ENCODE assay signal across 9 mouse cellular contexts in the genomic region with DNA sequence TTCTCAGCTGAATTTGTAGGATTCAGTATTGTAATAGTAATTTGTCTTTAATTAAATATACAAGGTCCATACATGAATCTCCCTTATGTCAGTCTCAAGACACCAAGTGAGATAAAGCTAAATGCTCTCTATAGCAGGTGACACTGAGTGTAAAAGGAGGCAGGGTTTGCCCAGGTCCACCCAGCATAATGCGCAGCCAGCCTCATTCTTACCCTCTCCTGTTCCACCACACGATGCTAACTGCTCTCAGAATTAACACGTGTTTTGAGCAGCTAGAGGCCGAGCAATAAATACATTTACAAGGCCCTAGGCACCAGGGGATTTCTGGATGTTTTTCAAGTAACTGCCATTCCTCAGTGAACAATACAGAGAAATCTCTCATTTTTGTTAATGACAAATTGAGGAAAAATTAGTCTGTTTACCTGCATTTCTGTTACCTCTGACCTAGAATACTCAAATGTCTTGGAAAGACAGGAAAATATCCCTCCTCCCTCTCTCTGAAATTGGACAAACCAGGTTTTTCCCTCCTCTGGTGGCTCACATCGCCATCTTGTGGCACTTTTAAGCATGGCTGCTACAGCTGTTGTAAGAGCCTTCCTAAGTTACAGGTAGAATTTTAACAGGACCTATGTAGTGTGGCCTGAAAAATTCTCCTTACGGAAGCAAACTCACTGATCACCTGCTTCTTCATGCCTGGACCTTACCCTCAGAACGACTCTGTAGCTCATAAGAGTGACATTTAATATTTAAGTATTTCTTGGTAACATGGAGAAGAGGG. TPM values are rescaled to one million over a fixed set of nuclear protein-coding genes. Genes with fewer than 3 reads are reported as not detected.
DNase-seq lines count a peak whose midpoint lies in the region; ATAC-seq and TF ChIP-seq lines count a peak whose summit lies in the region.
"Had no signal": no experiment of that assay in that cellular context is flagged by ENCODE, and none has a peak within 500 bp of the region (broad histone marks: within the 10 kb centered on the region; RNA-seq: fewer than 3 reads in every experiment).

No protein-coding gene starts in this region.

- H3K36me3 ChIP-seq in forebrain, embryonic 16.5 days (ENCODE audit: control insufficient read depth, insufficient read depth), result no peaks in the 10 kb centered on the region
- no peaks in the 10 kb centered on the region for H3K36me3 ChIP-seq in limb, embryonic 11.5 days (ENCODE audit: control insufficient read depth, insufficient read depth, low read length)
- H3K36me3 ChIP-seq in neural tube, embryonic 14.5 days (ENCODE audit: control insufficient read depth, insufficient read depth, low read length), result no peaks in the 10 kb centered on the region
- no peaks in the 10 kb centered on the region for H3K36me3 ChIP-seq in thymus, adult 2 months (ENCODE audit: control insufficient read depth, insufficient read depth, low read length)
- H3K36me3 ChIP-seq: embryonic facial prominence, embryonic 15.5 days had no signal

- H3K27ac ChIP-seq in forebrain, embryonic 16.5 days (ENCODE audit: low read length), result peak overlapping the region; percentile 28; the same call in 1 of the 2 replicates
- H3K27ac ChIP-seq in limb, embryonic 11.5 days (replicated peaks; ENCODE audit: low read depth, low read length), result no peak overlapping the region
- H3K27ac ChIP-seq in neural tube, embryonic 14.5 days (ENCODE audit: low read depth, low read length), result no peak overlapping the region
- H3K27ac ChIP-seq in thymus, adult 2 months (ENCODE audit: control insufficient read depth, insufficient read depth, low read length), result no peak overlapping the region
- H3K27ac ChIP-seq: embryonic facial prominence, embryonic 15.5 days had no signal

- H3K4me1 ChIP-seq in forebrain, embryonic 16.5 days (replicated peaks; ENCODE audit: control insufficient read depth, insufficient read depth, low read length), result no peaks in the 10 kb centered on the region
- H3K4me1 ChIP-seq in limb, embryonic 11.5 days (ENCODE audit: control insufficient read depth, insufficient read depth, low read length), result no peaks in the 10 kb centered on the region
- H3K4me1 ChIP-seq in neural tube, embryonic 14.5 days (ENCODE audit: control insufficient read depth, insufficient read depth, low read length), result no peaks in the 10 kb centered on the region
- no peaks in the 10 kb centered on the region for H3K4me1 ChIP-seq in thymus, adult 2 months (replicated peaks; ENCODE audit: control insufficient read depth, insufficient read depth, low read length)
- H3K4me1 ChIP-seq: embryonic facial prominence, embryonic 15.5 days had no signal

- no peak overlapping the region for H3K9ac ChIP-seq in forebrain, embryonic 16.5 days (replicated peaks; ENCODE audit: low read depth, low read length)
- no peak overlapping the region for H3K9ac ChIP-seq in limb, embryonic 11.5 days (ENCODE audit: low read length)
- no peak overlapping the region for H3K9ac ChIP-seq in neural tube, embryonic 14.5 days (replicated peaks; ENCODE audit: low read depth, low read length)
- H3K9ac ChIP-seq: embryonic facial prominence, embryonic 15.5 days had no signal

- no peak overlapping the region for H3K4me3 ChIP-seq in forebrain, embryonic 16.5 days (replicated peaks; ENCODE audit: low read length)
- H3K4me3 ChIP-seq in limb, embryonic 11.5 days (ENCODE audit: low read depth, low read length), result no peak overlapping the region
- H3K4me3 ChIP-seq in neural tube, embryonic 14.5 days (ENCODE audit: low read depth, low read length), result no peak overlapping the region
- H3K4me3 ChIP-seq in thymus, adult 2 months (ENCODE audit: control insufficient read depth, insufficient read depth, low read length), result no peak overlapping the region
- H3K4me3 ChIP-seq: embryonic facial prominence, embryonic 15.5 days had no signal

- H3K9me3 ChIP-seq in forebrain, embryonic 16.5 days (ENCODE audit: control insufficient read depth, low read length), result no peaks in the 10 kb centered on the region
- H3K9me3 ChIP-seq in limb, embryonic 11.5 days (ENCODE audit: control insufficient read depth, low read length), result no peaks in the 10 kb centered on the region
- no peaks in the 10 kb centered on the region for H3K9me3 ChIP-seq in neural tube, embryonic 14.5 days (ENCODE audit: control insufficient read depth, low read length)
- H3K9me3 ChIP-seq: embryonic facial prominence, embryonic 15.5 days had no signal

- DNase-seq in testis, postnatal 10 days (ENCODE audit: low spot score), result peak; percentile 84
- no peak for DNase-seq in testis, postnatal 14 days (ENCODE audit: low spot score)
- DNase-seq in cerebellum, adult 11 months, result peak; percentile 29
- peak; percentile 70 for DNase-seq in kidney, adult 9 months
- DNase-seq in limb, embryonic 11.5 days (ENCODE audit: low spot score), result peak; percentile 73
- DNase-seq in thymus, adult 2 months, result no peak

- ATAC-seq in forebrain, embryonic 16.5 days, result 0 out of 2 replicates have a peak, but pooled peaks have one; percentile 34
- no peak for ATAC-seq in limb, embryonic 11.5 days (ENCODE audit: insufficient number of reproducible peaks, low FRiP score, low TSS enrichment, low read depth)
- peak; percentile 78; the same call in 1 of the 2 replicates for ATAC-seq in neural tube, embryonic 14.5 days (ENCODE audit: low read depth)

- no peak for TF ChIP-seq POLR2A in thymus, adult 2 months (IDR thresholded peaks at IDR 0.05; ENCODE audit: control insufficient read depth, extremely low read depth, insufficient read depth, low read length, poor library complexity)

- no peak overlapping the region for H3K4me2 ChIP-seq in forebrain, embryonic 16.5 days (ENCODE audit: low read length)
- no peak overlapping the region for H3K4me2 ChIP-seq in limb, embryonic 11.5 days (ENCODE audit: low read depth, severe bottlenecking)
- no peak overlapping the region for H3K4me2 ChIP-seq in neural tube, embryonic 14.5 days (ENCODE audit: low read depth, low read length)
- H3K4me2 ChIP-seq: embryonic facial prominence, embryonic 15.5 days had no signal

- no peaks in the 10 kb centered on the region for H3K27me3 ChIP-seq in forebrain, embryonic 16.5 days (replicated peaks; ENCODE audit: control insufficient read depth, insufficient read depth, low read length)
- H3K27me3 ChIP-seq in limb, embryonic 11.5 days (ENCODE audit: control insufficient read depth, insufficient read depth, low read length), result no peaks in the 10 kb centered on the region
- H3K27me3 ChIP-seq in neural tube, embryonic 14.5 days (ENCODE audit: control insufficient read depth, insufficient read depth, low read length), result no peaks in the 10 kb centered on the region
- H3K27me3 ChIP-seq in thymus, adult 2 months (ENCODE audit: control insufficient read depth, insufficient read depth, low read length), result no peaks in the 10 kb centered on the region
- H3K27me3 ChIP-seq: embryonic facial prominence, embryonic 15.5 days had no signal

- no peak for TF ChIP-seq CTCF in thymus, adult 2 months (IDR thresholded peaks at IDR 0.05; ENCODE audit: borderline replicate concordance, control insufficient read depth, extremely low read depth, insufficient read depth, low read length, poor library complexity)

- 44% methylated on average over 7 of the region's 7 CpGs for WGBS in forebrain, embryonic 16.5 days
- WGBS in limb, embryonic 11.5 days, result 31% methylated on average over 7 of the region's 7 CpGs
- 27% methylated on average over 7 of the region's 7 CpGs for WGBS in neural tube, embryonic 14.5 days
- WGBS in thymus, adult 2 months, result 53% methylated on average over 7 of the region's 7 CpGs

RNA-seq across cellular contexts. Expression of gene Ccdc169, which starts 14.7 kb away (rescaled TPM):
- polyA plus RNA-seq in forebrain, embryonic 16.5 days (2015; fragmentation: Nextera tagmentation; extraction: Ambion mirVana), result 0.19 and 0.30 TPM in 2 replicates
- 0.08 and 0.09 TPM in 2 replicates for polyA plus RNA-seq in limb, embryonic 11.5 days (2014; fragmentation: Nextera tagmentation; extraction: Ambion mirVana)
- polyA plus RNA-seq in neural tube, embryonic 14.5 days (2014; fragmentation: Nextera tagmentation; extraction: Ambion mirVana), result 0.11 and 0.18 TPM in 2 replicates
- polyA plus RNA-seq in thymus, adult 2 months (2012; rRNA removed), result not detected in 2 replicates

RNA-seq across cellular contexts. Expression of gene Sohlh2, which starts 30.0 kb away (rescaled TPM):
- polyA plus RNA-seq in forebrain, embryonic 16.5 days (2015; fragmentation: Nextera tagmentation; extraction: Ambion mirVana), result not detected in 2 replicates
- polyA plus RNA-seq in limb, embryonic 11.5 days (2014; fragmentation: Nextera tagmentation; extraction: Ambion mirVana), result not detected in 2 replicates
- 0.08 TPM in 1 of 2 replicates, not detected in the other for polyA plus RNA-seq in neural tube, embryonic 14.5 days (2014; fragmentation: Nextera tagmentation; extraction: Ambion mirVana)
- 0.15 TPM in 1 of 2 replicates, not detected in the other for polyA plus RNA-seq in thymus, adult 2 months (2012; rRNA removed)
- polyA plus RNA-seq: embryonic facial prominence, embryonic 15.5 days had no signal

RNA-seq across cellular contexts. Expression of gene Spg20, which starts 39.9 kb away (rescaled TPM):
- 19.5 and 22.6 TPM in 2 replicates for polyA plus RNA-seq in forebrain, embryonic 16.5 days (2015; fragmentation: Nextera tagmentation; extraction: Ambion mirVana)
- polyA plus RNA-seq in limb, embryonic 11.5 days (2014; fragmentation: Nextera tagmentation; extraction: Ambion mirVana), result 86.9 and 93.4 TPM in 2 replicates
- polyA plus RNA-seq in neural tube, embryonic 14.5 days (2014; fragmentation: Nextera tagmentation; extraction: Ambion mirVana), result 15.8 and 19.6 TPM in 2 replicates
- polyA plus RNA-seq in thymus, adult 2 months (2012; rRNA removed), result 9.0 and 9.5 TPM in 2 replicates

Comparison
In these comparisons a context has a peak if more than half of its experiments do, and no peak if none do; other contexts are left out.
1. DNase-seq: peak in testis, postnatal 10 days (single experiment), cerebellum, adult 11 months (single experiment), kidney, adult 9 months (single experiment) and limb, embryonic 11.5 days (single experiment); none in testis, postnatal 14 days (single experiment) and thymus, adult 2 months (single experiment).